In genomic region chr19:16435531-16436231, GRCm38 (mm10) we compare ENCODE assay signal across 8 mouse cellular contexts. TPM values are rescaled to one million over a fixed set of nuclear protein-coding genes. Genes with fewer than 3 reads are reported as not detected.
DNase-seq lines count a peak whose midpoint lies in the region; ATAC-seq lines count a peak whose summit lies in the region.

TSS of gene Gna14 (plus strand) at chr19:16435762.

- ATAC-seq in hindbrain, embryonic 12.5 days (ENCODE audit: low FRiP score): peak; percentile 57
- peak; percentile 81 for ATAC-seq in megakaryocyte progenitor cell, adult 5-6 weeks (replicated peaks; ENCODE audit: poor library complexity)

- H3K27ac ChIP-seq in hindbrain, embryonic 12.5 days: no peak within 1 kb of the TSS

- peaks cover 27% of the 10 kb centered on the region for H3K4me1 ChIP-seq in hindbrain, embryonic 12.5 days

- 2% methylated on average over 27 of the region's 27 CpGs for WGBS in hindbrain, embryonic 12.5 days

- intact Hi-C loops in left cerebral cortex, postnatal 14 days (cut with DNase I): loop anchor here (2.0 kb wide), 1 partner anchor 163 kb away; no protein-coding TSS in a partner anchor

- H3K4me3 ChIP-seq in hindbrain, embryonic 12.5 days: peak within 1 kb of the TSS; percentile 38

- H3K36me3 ChIP-seq in hindbrain, embryonic 12.5 days: no peaks in the 10 kb centered on the region

- peak; percentile 88 for DNase-seq in ZHBTc4 (ENCODE audit: low read depth, low spot score)
- DNase-seq in cerebellum, adult 9-11 months: peak; percentile 32
- DNase-seq in forelimb bud, embryonic 11.5 days (ENCODE audit: low read depth, low spot score): peak; percentile 65
- DNase-seq in left cerebral cortex, postnatal 14 days (ENCODE audit: low spot score in 2 of 2): peak; percentile 23
- DNase-seq in right cerebral cortex, postnatal 14 days: peak; percentile 46
- peak; percentile 72 to 77 for DNase-seq in urinary bladder, postnatal 4 days (ENCODE audit: low spot score in 2 of 2)

- peak within 1 kb of the TSS; percentile 56 for H3K4me2 ChIP-seq in hindbrain, embryonic 12.5 days (replicated peaks)

- peaks cover 56% of the 10 kb centered on the region for H3K27me3 ChIP-seq in hindbrain, embryonic 12.5 days

- peak within 1 kb of the TSS; percentile 52 for H3K9ac ChIP-seq in hindbrain, embryonic 12.5 days

- no peaks in the 10 kb centered on the region for H3K9me3 ChIP-seq in hindbrain, embryonic 12.5 days (replicated peaks)

RNA-seq across cellular contexts. Expression of gene Gna14, which starts in this region (rescaled TPM):
- polyA plus RNA-seq in hindbrain, embryonic 12.5 days (2016; fragmentation: Nextera tagmentation; extraction: Ambion mirVana): 0.78 and 0.80 TPM in 2 replicates
- total RNA-seq in left cerebral cortex, postnatal 14 days (2021): under 1 TPM; 0.33 to 0.40 TPM
- 2.6 and 3.6 TPM in 2 replicates for total RNA-seq in megakaryocyte progenitor cell, adult 5-6 weeks (2015)
- 1.7 TPM in 2 replicates for total RNA-seq in megakaryocyte progenitor cell, adult 5-6 weeks (2017)

Comparison
In these comparisons a context has a peak if more than half of its experiments do, and no peak if none do; other contexts are left out.
1. Peak in ATAC-seq, H3K4me3 ChIP-seq, H3K9ac ChIP-seq and H3K4me2 ChIP-seq in hindbrain, embryonic 12.5 days; RNA of the gene not detected or under 1 TPM.
2. Peak in DNase-seq in left cerebral cortex, postnatal 14 days; RNA of the gene not detected or under 1 TPM.
3. DNase-seq: peak in every context shown above with its lines; median percentile 88 in ZHBTc4; 74 in urinary bladder, postnatal 4 days; 65 in forelimb bud, embryonic 11.5 days; 46 in right cerebral cortex, postnatal 14 days; 32 in cerebellum, adult 9-11 months; 23 in left cerebral cortex, postnatal 14 days.